Mouse (Mus musculus): ENCODE data around the gene Cldn11.

- no peak for TF ChIP-seq CTCF (IDR thresholded peaks at IDR 0.05; ENCODE audit: low read depth, low read length)
- no peak for TF ChIP-seq POLR2A (IDR thresholded peaks at IDR 0.05; ENCODE audit: borderline replicate concordance, low read depth, low read length)
Measured at GRCm38 (mm10) chr3:31141621-31142020, 8.1 kb upstream of the Cldn11 start.
